Mouse (Mus musculus) thymus, adult 18-20 months (tissue): ENCODE data around the gene Hspb8.
"Not testable (repeated sequence)": the region's sequence is repeated elsewhere in the genome, so short reads cannot be mapped to it uniquely, and the experiment has no call there.

Source experiments
- DNase-seq, 2 experiments: peaks; one replicate each; pipeline ENCODE4 v3.0.0; 2022; ENCODE audit warnings: mixed read lengths in 2 of 2

Gene Hspb8

GRCm38 (mm10) chr5:116426701-116427100 is 4.0 kb upstream of the Hspb8 start:
- no peak for DNase-seq

- not testable (repeated sequence) for DNase-seq
These were observed 3.0 kb upstream of the Hspb8 start for GRCm38 (mm10) chr5:116425709-116426108.

GRCm38 (mm10) chr5:116425273-116425672 is 2.6 kb upstream of the Hspb8 start:
- no peak for DNase-seq

- DNase-seq = no peak
These were observed 1.1 kb upstream of the Hspb8 start for GRCm38 (mm10) chr5:116423746-116424145.

- DNase-seq = no peak
These were observed 728 bp downstream of the Hspb8 start for GRCm38 (mm10) chr5:116421791-116422481.

GRCm38 (mm10) chr5:116420759-116421225 is 1.9 kb downstream of the Hspb8 start:
- DNase-seq = no peak

GRCm38 (mm10) chr5:116420213-116420612 is 2.5 kb downstream of the Hspb8 start:
- no peak for DNase-seq

GRCm38 (mm10) chr5:116419322-116420045 is 3.2 kb downstream of the Hspb8 start:
- DNase-seq = no peak

GRCm38 (mm10) chr5:116416208-116416607 is 6.5 kb downstream of the Hspb8 start:
- no peak for DNase-seq

- DNase-seq = no peak
These were observed 12.7 kb downstream of the Hspb8 start for GRCm38 (mm10) chr5:116409689-116410590.

GRCm38 (mm10) chr5:116408965-116409364 is 13.7 kb downstream of the Hspb8 start:
- DNase-seq = no peak

- no peak for DNase-seq
These were observed 14.7 kb downstream of the Hspb8 start for GRCm38 (mm10) chr5:116407936-116408335.

- DNase-seq = no peak
These were observed 15.3 kb downstream of the Hspb8 start for GRCm38 (mm10) chr5:116407321-116407720.

GRCm38 (mm10) chr5:116406507-116406906 is 16.2 kb downstream of the Hspb8 start:
- no peak for DNase-seq

- no peak for DNase-seq
These were observed 16.7 kb downstream of the Hspb8 start for GRCm38 (mm10) chr5:116405934-116406333.

- DNase-seq = no peak
These were observed 18.6 kb downstream of the Hspb8 start for GRCm38 (mm10) chr5:116404063-116404462.

GRCm38 (mm10) chr5:116400801-116401200 is 21.9 kb downstream of the Hspb8 start:
- DNase-seq = no peak

GRCm38 (mm10) chr5:116400042-116400730 is 22.5 kb downstream of the Hspb8 start:
- DNase-seq = no peak

GRCm38 (mm10) chr5:116396104-116396503 is 26.6 kb downstream of the Hspb8 start:
- DNase-seq = no peak

GRCm38 (mm10) chr5:116392603-116393002 is 30.1 kb downstream of the Hspb8 start:
- DNase-seq = no peak

- DNase-seq = no peak
These were observed 32.7 kb downstream of the Hspb8 start for GRCm38 (mm10) chr5:116389856-116390542.

GRCm38 (mm10) chr5:116389321-116389720 is 33.3 kb downstream of the Hspb8 start:
- no peak for DNase-seq
